28 mouse cellular contexts compared by ENCODE assay signal in the genomic region with DNA sequence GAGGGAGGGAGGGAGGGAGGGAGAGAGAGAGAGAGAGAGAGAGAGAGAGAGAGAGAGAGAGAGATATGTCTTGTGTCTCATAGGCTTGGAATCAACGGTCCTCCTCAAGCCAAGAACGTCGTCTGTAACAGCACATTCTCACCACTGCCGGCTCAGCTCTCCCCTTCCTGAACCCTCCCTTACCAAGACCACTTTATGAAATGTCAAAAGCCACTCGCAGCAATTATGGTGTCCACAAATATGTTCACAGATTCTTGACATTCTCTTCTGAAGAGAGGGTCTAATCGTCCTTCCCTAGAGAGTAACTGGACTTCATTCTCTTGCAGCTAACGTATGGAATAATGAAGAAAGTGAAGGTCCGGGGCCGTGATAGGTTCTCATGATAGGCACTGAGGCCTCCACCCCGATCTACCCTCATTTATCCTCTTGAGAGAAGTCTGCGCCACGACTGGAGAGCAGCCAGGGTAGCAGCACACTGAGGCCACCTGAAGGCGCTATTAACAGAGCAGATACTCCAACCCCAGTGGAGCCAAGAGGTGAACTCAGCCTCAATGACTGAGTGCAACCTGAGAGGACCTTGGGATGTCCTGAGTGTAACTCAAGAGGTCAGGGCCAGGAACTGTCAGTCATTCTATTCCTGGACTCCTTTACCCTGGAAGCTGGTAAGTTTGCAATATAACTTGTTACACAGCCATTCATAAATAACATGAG.
DNase-seq lines count a peak whose midpoint lies in the region; ATAC-seq and TF ChIP-seq lines count a peak whose summit lies in the region.
"Had no signal": no experiment of that assay in that cellular context is flagged by ENCODE, and none has a peak within 500 bp of the region (broad histone marks: within the 10 kb centered on the region; RNA-seq: fewer than 3 reads in every experiment).

No protein-coding gene starts in this region.

- no peak overlapping the region for H3K4me2 ChIP-seq in heart, embryonic 11.5 days
- H3K4me2 ChIP-seq: embryonic facial prominence, embryonic 15.5 days; forebrain, embryonic 13.5 days; hindbrain, embryonic 13.5 days; lung, embryonic 15.5 days; neural tube, embryonic 12.5 days had no signal

- no peaks in the 10 kb centered on the region for H3K4me1 ChIP-seq in heart, embryonic 11.5 days (ENCODE audit: control insufficient read depth, insufficient read depth, low read length)
- H3K4me1 ChIP-seq: neural tube, embryonic 12.5 days had no signal

- peak; percentile 9 for DNase-seq in adrenal gland, postnatal 14 days
- DNase-seq in adrenal gland, adult 2 months = no peak
- peak; percentile 23 to 32 for DNase-seq in heart, postnatal 10 days
- DNase-seq in gastrocnemius, adult 2 months = peak; percentile 82
- peak; percentile 20 to 40 for DNase-seq in gastrocnemius, postnatal 36 days
- no peak for DNase-seq in layer of hippocampus, adult 9-11 months
- DNase-seq: adrenal gland, adult 8-10 months; cerebellum, adult 8-10 months; cerebellum, postnatal 25 days; kidney, adult 9 months; kidney, postnatal 10 days; liver; right cerebral cortex, adult 18-20 months; thymus, postnatal 14 days had no signal

- peak; percentile 64 for TF ChIP-seq CTCF in gastrocnemius, adult 2 months (IDR thresholded peaks at IDR 0.05)

- ATAC-seq in heart, embryonic 11.5 days (replicated peaks; ENCODE audit: insufficient number of reproducible peaks, low FRiP score, low TSS enrichment) = no peak
- ATAC-seq in erythroid progenitor cell, adult 5-6 weeks (replicated peaks; ENCODE audit: low FRiP score, poor library complexity, severe bottlenecking) = no peak
- ATAC-seq: activated CD4-positive, CD25-positive, alpha-beta regulatory T cell, adult 4 months had no signal

- H3K27me3 ChIP-seq in heart, embryonic 11.5 days (ENCODE audit: control insufficient read depth, insufficient read depth, low read length) = no peaks in the 10 kb centered on the region
- H3K27me3 ChIP-seq: CH12.LX; embryonic facial prominence, embryonic 15.5 days; forebrain, embryonic 13.5 days; hindbrain, embryonic 13.5 days; lung, embryonic 15.5 days; neural tube, embryonic 12.5 days had no signal

- intact Hi-C loops in heart, postnatal 10 days (cut with DNase I) = no loop called here
- intact Hi-C loops in gastrocnemius, adult 2 months (cut with DNase I) = loop anchor here (5.0 kb wide), 3 partner anchors 52 to 357 kb away; no protein-coding TSS in a partner anchor
- intact Hi-C loops in gastrocnemius, postnatal 36 days (cut with DNase I) = loop anchor here (5.0 kb wide), 1 partner anchor 357 kb away; no protein-coding TSS in a partner anchor

- no peaks in the 10 kb centered on the region for H3K9me3 ChIP-seq in heart, embryonic 11.5 days (replicated peaks; ENCODE audit: control insufficient read depth, low read length)
- H3K9me3 ChIP-seq: embryonic facial prominence, embryonic 10.5 days; embryonic facial prominence, embryonic 15.5 days; forebrain, embryonic 13.5 days; heart, embryonic 10.5 days; hindbrain, embryonic 13.5 days; lung, embryonic 15.5 days; midbrain, embryonic 10.5 days; neural tube, embryonic 12.5 days had no signal

- no peak overlapping the region for H3K27ac ChIP-seq in heart, embryonic 11.5 days (ENCODE audit: low read depth, low read length)
- H3K27ac ChIP-seq in gastrocnemius, adult 2 months = peak overlapping the region; percentile 41; the same call in 1 of the 2 replicates
- H3K27ac ChIP-seq: embryonic facial prominence, embryonic 10.5 days; embryonic facial prominence, embryonic 15.5 days; forebrain, embryonic 13.5 days; heart, embryonic 10.5 days; liver, embryonic 14.5 days; lung, embryonic 15.5 days; midbrain, embryonic 10.5 days; neural tube, embryonic 12.5 days had no signal

- 75% methylated on average over 13 of the region's 13 CpGs for WGBS in heart, embryonic 11.5 days (ENCODE audit: insufficient replicate concordance)

- H3K9ac ChIP-seq in heart, embryonic 11.5 days (ENCODE audit: low read depth, low read length) = no peak overlapping the region
- H3K9ac ChIP-seq: embryonic facial prominence, embryonic 15.5 days; forebrain, embryonic 13.5 days; hindbrain, embryonic 13.5 days; liver, embryonic 14.5 days; lung, embryonic 15.5 days; neural tube, embryonic 12.5 days had no signal

- no peaks in the 10 kb centered on the region for H3K36me3 ChIP-seq in heart, embryonic 11.5 days (ENCODE audit: control insufficient read depth, insufficient read depth, low read length)
- H3K36me3 ChIP-seq: embryonic facial prominence, embryonic 10.5 days; embryonic facial prominence, embryonic 15.5 days; heart, embryonic 10.5 days; hindbrain, embryonic 13.5 days; lung, embryonic 15.5 days; midbrain, embryonic 10.5 days; neural tube, embryonic 12.5 days had no signal

- no peak overlapping the region for H3K4me3 ChIP-seq in heart, embryonic 11.5 days (ENCODE audit: low read depth, low read length)
- no peak overlapping the region for H3K4me3 ChIP-seq in gastrocnemius, adult 2 months
- H3K4me3 ChIP-seq: embryonic facial prominence, embryonic 10.5 days; embryonic facial prominence, embryonic 15.5 days; forebrain, embryonic 13.5 days; heart, embryonic 10.5 days; hindbrain, embryonic 13.5 days; lung, embryonic 15.5 days; midbrain, embryonic 10.5 days; myocyte; neural tube, embryonic 12.5 days had no signal

Comparison
In these comparisons a context has a peak if more than half of its experiments do, and no peak if none do; other contexts are left out.
1. DNase-seq: peak in adrenal gland, postnatal 14 days (single experiment), heart, postnatal 10 days (2 of 2), gastrocnemius, adult 2 months (single experiment) and gastrocnemius, postnatal 36 days (2 of 2); none in adrenal gland, adult 2 months (single experiment) and layer of hippocampus, adult 9-11 months (single experiment).